Mouse (Mus musculus): ENCODE results near the gene Sorcs2. TPM values are rescaled to one million over a fixed set of nuclear protein-coding genes. Genes with fewer than 3 reads are reported as not detected.

The Sorcs2 gene
- total and polyA plus RNA-seq, 2 experiments from 2014 or later: 12.4 to 50.3 TPM

GRCm38 (mm10) chr5:36414712-36415331 lies 16.9 kb upstream of the Sorcs2 start:
- H3K9me3 ChIP-seq (ENCODE audit: low read length): no peaks in the 10 kb centered on the region
- ATAC-seq: 0 out of 2 replicates have a peak, but pooled peaks have one; percentile 18
- WGBS: 69% methylated on average over 6 of the region's 6 CpGs
- no peak overlapping the region for H3K27ac ChIP-seq
- H3K4me2 ChIP-seq (ENCODE audit: low read depth, low read length): no peak overlapping the region
- H3K4me1 ChIP-seq (ENCODE audit: insufficient read depth, low read length): no peaks in the 10 kb centered on the region
- no peaks in the 10 kb centered on the region for H3K36me3 ChIP-seq (ENCODE audit: insufficient read depth, low read length)
- no peak overlapping the region for H3K4me3 ChIP-seq (ENCODE audit: low read length)
- H3K9ac ChIP-seq (replicated peaks; ENCODE audit: low read length): no peak overlapping the region
- TF ChIP-seq CTCF (IDR thresholded peaks at IDR 0.05; ENCODE audit: low read depth): no peak
- DNase-seq (ENCODE audit: low spot score): no peak
- H3K27me3 ChIP-seq (ENCODE audit: insufficient read depth, low read length): no peaks in the 10 kb centered on the region

- 8% methylated on average over 18 of the region's 18 CpGs for WGBS
- H3K27me3 ChIP-seq (ENCODE audit: insufficient read depth, low read length): no peaks in the 10 kb centered on the region
- no peak overlapping the region for H3K27ac ChIP-seq
- H3K9me3 ChIP-seq (ENCODE audit: low read length): no peaks in the 10 kb centered on the region
- no peak overlapping the region for H3K4me3 ChIP-seq (ENCODE audit: low read length)
- peak; percentile 17; the same call in 1 of the 2 replicates for ATAC-seq
- TF ChIP-seq CTCF (IDR thresholded peaks at IDR 0.05; ENCODE audit: low read depth): peak; percentile 65
- peaks cover 21% of the 10 kb centered on the region for H3K4me1 ChIP-seq (ENCODE audit: insufficient read depth, low read length)
- no peaks in the 10 kb centered on the region for H3K36me3 ChIP-seq (ENCODE audit: insufficient read depth, low read length)
- no peak overlapping the region for H3K9ac ChIP-seq (replicated peaks; ENCODE audit: low read length)
- peak; percentile 67 for DNase-seq (ENCODE audit: low spot score)
- peak overlapping the region; percentile 100 for H3K4me2 ChIP-seq (ENCODE audit: low read depth, low read length)
These were observed 775 bp upstream of the Sorcs2 start for GRCm38 (mm10) chr5:36398463-36399364.

GRCm38 (mm10) chr5:36397384-36397759 lies 567 bp downstream of the Sorcs2 start:
- peak overlapping the region; percentile 80 for H3K9ac ChIP-seq (replicated peaks; ENCODE audit: low read length)
- WGBS: under 1% methylated on average over 34 of the region's 36 CpGs
- H3K4me3 ChIP-seq (ENCODE audit: low read length): peak overlapping the region; percentile 75
- DNase-seq (ENCODE audit: low spot score) (peak; percentile 35), ATAC-seq (no peak)
- H3K4me2 ChIP-seq (ENCODE audit: low read depth, low read length): peak overlapping the region; percentile 100
- no peaks in the 10 kb centered on the region for H3K36me3 ChIP-seq (ENCODE audit: insufficient read depth, low read length)
- H3K9me3 ChIP-seq (ENCODE audit: low read length): no peaks in the 10 kb centered on the region
- peak overlapping the region; percentile 45; the same call in 1 of the 2 replicates for H3K27ac ChIP-seq
- peak; percentile 33; the same call in 1 of the 2 replicates for TF ChIP-seq CTCF (IDR thresholded peaks at IDR 0.05; ENCODE audit: low read depth)
- H3K27me3 ChIP-seq (ENCODE audit: insufficient read depth, low read length): no peaks in the 10 kb centered on the region
- H3K4me1 ChIP-seq (ENCODE audit: insufficient read depth, low read length): peaks cover 24% of the 10 kb centered on the region

DNA sequence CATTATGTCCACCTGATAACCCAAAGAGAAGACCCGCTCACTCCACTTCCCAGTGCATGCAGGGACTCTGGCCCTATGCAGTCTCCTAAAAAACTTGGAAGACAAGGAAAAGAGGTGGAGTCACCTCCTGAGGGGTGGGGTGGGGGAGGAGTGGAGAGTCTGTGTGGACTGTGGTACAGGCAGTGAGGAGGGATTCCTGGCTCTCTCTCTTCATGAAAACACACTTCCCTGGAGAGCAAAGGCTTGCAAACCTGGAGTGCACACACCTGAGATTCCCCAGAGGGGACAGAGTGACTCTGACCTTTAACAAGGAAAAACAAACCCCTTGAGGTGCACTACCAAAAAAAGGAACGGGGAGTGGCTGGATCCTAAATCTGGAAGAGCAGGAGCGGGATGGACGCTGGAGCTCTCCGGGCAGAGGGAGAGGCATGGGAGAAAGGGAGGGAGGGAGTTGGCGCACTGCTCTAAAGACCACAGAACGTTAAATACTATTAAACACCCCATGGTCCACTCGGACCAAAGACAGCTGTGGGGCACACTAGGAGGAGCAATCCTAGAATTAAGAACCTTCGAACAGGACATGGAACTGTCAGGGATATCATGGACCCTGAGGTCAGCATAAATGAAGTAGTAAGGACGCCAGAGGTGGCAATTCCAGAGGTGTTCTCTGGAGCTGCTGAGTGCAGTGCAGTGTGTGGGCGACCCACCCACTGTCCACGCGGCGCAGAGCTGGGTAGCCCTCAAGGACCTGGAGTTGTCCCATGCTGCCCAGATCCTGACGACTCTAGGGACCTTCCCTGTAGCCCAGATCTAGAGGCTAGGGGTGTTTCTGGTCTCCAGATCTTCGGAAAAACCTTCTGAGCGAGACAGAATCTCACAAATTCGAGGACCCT lies 1.2 kb downstream of the Sorcs2 start:
- Histone ChIP-seq H3K36me3 (ENCODE audit: insufficient read depth, low read length) (no peaks in the 10 kb centered on the region), H3K4me3 (ENCODE audit: low read length) (peak overlapping the region; percentile 75), H3K4me1 (ENCODE audit: insufficient read depth, low read length) (peaks cover 28% of the 10 kb centered on the region), H3K9ac (replicated peaks; ENCODE audit: low read length) (peak overlapping the region; percentile 80; the same call in 1 of the 2 replicates), H3K4me2 (ENCODE audit: low read depth, low read length) (peak overlapping the region; percentile 100), H3K27me3 (ENCODE audit: insufficient read depth, low read length) (no peaks in the 10 kb centered on the region), H3K9me3 (ENCODE audit: low read length) (no peaks in the 10 kb centered on the region), H3K27ac (no peak overlapping the region)
- ATAC-seq (no peak), DNase-seq (ENCODE audit: low spot score) (no peak)
- 3% methylated on average over 18 of the region's 18 CpGs for WGBS
- no peak for TF ChIP-seq CTCF (IDR thresholded peaks at IDR 0.05; ENCODE audit: low read depth)

- peaks cover 31% of the 10 kb centered on the region for H3K4me1 ChIP-seq (ENCODE audit: insufficient read depth, low read length)
- 73% methylated on average over 3 of the region's 3 CpGs for WGBS
- no peak overlapping the region for H3K27ac ChIP-seq
- no peaks in the 10 kb centered on the region for H3K9me3 ChIP-seq (ENCODE audit: low read length)
- H3K9ac ChIP-seq (replicated peaks; ENCODE audit: low read length): no peak overlapping the region
- H3K4me2 ChIP-seq (ENCODE audit: low read depth, low read length): peak overlapping the region; percentile 100
- H3K36me3 ChIP-seq (ENCODE audit: insufficient read depth, low read length): no peaks in the 10 kb centered on the region
- peak overlapping the region; percentile 75 for H3K4me3 ChIP-seq (ENCODE audit: low read length)
- no peak for ATAC-seq
- DNase-seq (ENCODE audit: low spot score): peak; percentile 78
- no peaks in the 10 kb centered on the region for H3K27me3 ChIP-seq (ENCODE audit: insufficient read depth, low read length)
- TF ChIP-seq CTCF (IDR thresholded peaks at IDR 0.05; ENCODE audit: low read depth): peak; percentile 85
These were observed 1.9 kb downstream of the Sorcs2 start for GRCm38 (mm10) chr5:36396011-36396410.
